18 mouse cellular contexts compared by ENCODE assay signal in genomic region chr17:37308483-37308882, GRCm38 (mm10). TPM values are rescaled to one million over a fixed set of nuclear protein-coding genes. Genes with fewer than 3 reads are reported as not detected.
DNase-seq lines count a peak whose midpoint lies in the region; ATAC-seq and TF ChIP-seq lines count a peak whose summit lies in the region.
"Had no signal": no experiment of that assay in that cellular context is flagged by ENCODE, and none has a peak within 500 bp of the region (broad histone marks: within the 10 kb centered on the region; RNA-seq: fewer than 3 reads in every experiment).

No protein-coding gene starts in this region.

- H3K79me2 ChIP-seq in liver, adult 2 months (ENCODE audit: control insufficient read depth, insufficient read depth, low read length) = no peaks in the 10 kb centered on the region

- no peak overlapping the region for H3K4me3 ChIP-seq in hindbrain, embryonic 14.5 days (replicated peaks; ENCODE audit: low read length)
- H3K4me3 ChIP-seq in hindbrain, embryonic 16.5 days (ENCODE audit: low read length) = no peak overlapping the region
- H3K4me3 ChIP-seq in liver, adult 2 months (ENCODE audit: insufficient read depth, low read depth, low read length) = no peak overlapping the region
- H3K4me3 ChIP-seq in liver, embryonic 11.5 days (ENCODE audit: low read depth, low read length) = no peak overlapping the region
- H3K4me3 ChIP-seq in heart, embryonic 10.5 days = no peak overlapping the region
- H3K4me3 ChIP-seq: embryonic facial prominence, embryonic 12.5 days; forebrain, embryonic 10.5 days; gastrocnemius, adult 2 months; midbrain, embryonic 13.5 days; stomach, embryonic 15.5 days had no signal

- no peaks in the 10 kb centered on the region for H3K4me1 ChIP-seq in hindbrain, embryonic 14.5 days (replicated peaks; ENCODE audit: control insufficient read depth, insufficient read depth, low read length)
- no peaks in the 10 kb centered on the region for H3K4me1 ChIP-seq in hindbrain, embryonic 16.5 days (ENCODE audit: control insufficient read depth, insufficient read depth, low read depth, low read length)
- no peaks in the 10 kb centered on the region for H3K4me1 ChIP-seq in liver, adult 2 months (ENCODE audit: control insufficient read depth, insufficient read depth, low read length)
- H3K4me1 ChIP-seq in liver, embryonic 11.5 days (replicated peaks; ENCODE audit: control insufficient read depth, insufficient read depth, low read length) = no peaks in the 10 kb centered on the region
- no peaks in the 10 kb centered on the region for H3K4me1 ChIP-seq in heart, embryonic 10.5 days
- H3K4me1 ChIP-seq: embryonic facial prominence, embryonic 12.5 days; forebrain, embryonic 10.5 days; midbrain, embryonic 13.5 days; stomach, embryonic 15.5 days had no signal

- no peak overlapping the region for H3K9ac ChIP-seq in hindbrain, embryonic 14.5 days
- no peak overlapping the region for H3K9ac ChIP-seq in hindbrain, embryonic 16.5 days (ENCODE audit: low read depth, low read length)
- H3K9ac ChIP-seq in liver, adult 2 months (ENCODE audit: low read depth, low read length) = no peak overlapping the region
- H3K9ac ChIP-seq in liver, embryonic 11.5 days (ENCODE audit: low read depth, low read length) = no peak overlapping the region
- H3K9ac ChIP-seq: embryonic facial prominence, embryonic 12.5 days; midbrain, embryonic 13.5 days; stomach, embryonic 15.5 days had no signal

- WGBS in hindbrain, embryonic 14.5 days = 44% methylated on average over 4 of the region's 4 CpGs
- WGBS in hindbrain, embryonic 16.5 days = 50% methylated on average over 4 of the region's 4 CpGs
- 34% methylated on average over 4 of the region's 4 CpGs for WGBS in liver, adult 2 months
- 38% methylated on average over 4 of the region's 4 CpGs for WGBS in liver, embryonic 11.5 days
- WGBS in heart, embryonic 10.5 days = 34% methylated on average over 4 of the region's 4 CpGs

- no peak for TF ChIP-seq CTCF in liver, adult 2 months (IDR thresholded peaks at IDR 0.05; ENCODE audit: low read depth, low read length)

- H3K36me3 ChIP-seq in hindbrain, embryonic 14.5 days (replicated peaks; ENCODE audit: control insufficient read depth, insufficient read depth) = no peaks in the 10 kb centered on the region
- no peaks in the 10 kb centered on the region for H3K36me3 ChIP-seq in hindbrain, embryonic 16.5 days (ENCODE audit: control insufficient read depth, insufficient read depth, low read length)
- no peaks in the 10 kb centered on the region for H3K36me3 ChIP-seq in liver, adult 2 months (ENCODE audit: control insufficient read depth, insufficient read depth, low read length)
- H3K36me3 ChIP-seq in liver, embryonic 11.5 days (ENCODE audit: control insufficient read depth, insufficient read depth, low read length) = no peaks in the 10 kb centered on the region
- no peaks in the 10 kb centered on the region for H3K36me3 ChIP-seq in heart, embryonic 10.5 days
- H3K36me3 ChIP-seq: embryonic facial prominence, embryonic 12.5 days; forebrain, embryonic 10.5 days; midbrain, embryonic 13.5 days; stomach, embryonic 15.5 days had no signal

- no peaks in the 10 kb centered on the region for H3K9me3 ChIP-seq in hindbrain, embryonic 14.5 days (ENCODE audit: control insufficient read depth, low read length)
- H3K9me3 ChIP-seq in hindbrain, embryonic 16.5 days (ENCODE audit: control insufficient read depth, low read length) = no peaks in the 10 kb centered on the region
- H3K9me3 ChIP-seq in liver, embryonic 11.5 days (ENCODE audit: control insufficient read depth, low read length) = no peaks in the 10 kb centered on the region
- H3K9me3 ChIP-seq in heart, embryonic 10.5 days = no peaks in the 10 kb centered on the region
- H3K9me3 ChIP-seq: embryonic facial prominence, embryonic 12.5 days; forebrain, embryonic 10.5 days; midbrain, embryonic 13.5 days; stomach, embryonic 15.5 days had no signal

- H3K4me2 ChIP-seq in hindbrain, embryonic 14.5 days (replicated peaks) = no peak overlapping the region
- no peak overlapping the region for H3K4me2 ChIP-seq in hindbrain, embryonic 16.5 days (ENCODE audit: low read length)
- no peak overlapping the region for H3K4me2 ChIP-seq in liver, embryonic 11.5 days
- H3K4me2 ChIP-seq: embryonic facial prominence, embryonic 12.5 days; midbrain, embryonic 13.5 days; stomach, embryonic 15.5 days had no signal

- DNase-seq in hindbrain, embryonic 14.5 days (ENCODE audit: low spot score) = peak; percentile 28
- peak; percentile 4 for DNase-seq in liver, adult 2 months (ENCODE audit: extremely low read depth, low read depth, low spot score)
- no peak for DNase-seq in liver, embryonic 11.5 days (ENCODE audit: low spot score)
- DNase-seq in NIH3T3 (ENCODE audit: low read depth) = peak; percentile 25
- DNase-seq in embryo, embryonic 10.5 days (ENCODE audit: low spot score) = peak; percentile 19
- DNase-seq in heart, embryonic 10.5 days (ENCODE audit: low spot score) = no peak
- DNase-seq: cerebellum, adult 8-10 months; gastrocnemius, adult 2 months had no signal

- H3K27ac ChIP-seq in hindbrain, embryonic 14.5 days = no peak overlapping the region
- H3K27ac ChIP-seq in hindbrain, embryonic 16.5 days (ENCODE audit: low read depth, low read length) = no peak overlapping the region
- H3K27ac ChIP-seq in liver, adult 2 months (replicated peaks; ENCODE audit: insufficient read depth, low read depth, low read length) = no peak overlapping the region
- H3K27ac ChIP-seq in liver, embryonic 11.5 days (ENCODE audit: low read depth, low read length) = no peak overlapping the region
- no peak overlapping the region for H3K27ac ChIP-seq in heart, embryonic 10.5 days
- H3K27ac ChIP-seq: embryonic facial prominence, embryonic 12.5 days; forebrain, embryonic 10.5 days; gastrocnemius, adult 2 months; midbrain, embryonic 13.5 days; stomach, embryonic 15.5 days had no signal

- no peaks in the 10 kb centered on the region for H3K27me3 ChIP-seq in hindbrain, embryonic 14.5 days (ENCODE audit: control insufficient read depth, insufficient read depth, low read length)
- no peaks in the 10 kb centered on the region for H3K27me3 ChIP-seq in hindbrain, embryonic 16.5 days (replicated peaks; ENCODE audit: control insufficient read depth, insufficient read depth, low read length)
- H3K27me3 ChIP-seq in liver, adult 2 months (ENCODE audit: control insufficient read depth, insufficient read depth, low read length) = no peaks in the 10 kb centered on the region
- H3K27me3 ChIP-seq in liver, embryonic 11.5 days (replicated peaks; ENCODE audit: control insufficient read depth, insufficient read depth, low read length) = no peaks in the 10 kb centered on the region
- H3K27me3 ChIP-seq in heart, embryonic 10.5 days (ENCODE audit: insufficient read depth, poor library complexity, severe bottlenecking) = no peaks in the 10 kb centered on the region
- H3K27me3 ChIP-seq: embryonic facial prominence, embryonic 12.5 days; midbrain, embryonic 13.5 days; stomach, embryonic 15.5 days had no signal

- ATAC-seq in hindbrain, embryonic 14.5 days (ENCODE audit: low FRiP score) = no peak
- ATAC-seq in hindbrain, embryonic 16.5 days = no peak
- ATAC-seq in liver, embryonic 11.5 days (replicated peaks; ENCODE audit: low FRiP score) = no peak
- ATAC-seq: midbrain, embryonic 13.5 days had no signal

- TF ChIP-seq POLR2A in liver, adult 2 months (IDR thresholded peaks at IDR 0.05; ENCODE audit: extremely low read depth, insufficient read depth, low read length) = no peak

RNA-seq across cellular contexts. Expression of gene Olfr101, which starts 4.4 kb away (rescaled TPM):
- polyA plus RNA-seq in hindbrain, embryonic 14.5 days (2014; fragmentation: Nextera tagmentation; extraction: Ambion mirVana) = not detected in 2 replicates
- not detected in 2 replicates for polyA plus RNA-seq in hindbrain, embryonic 16.5 days (2015; fragmentation: Nextera tagmentation; extraction: Ambion mirVana)
- not detected in 2 replicates for total RNA-seq in liver, adult 2 months (2014; rRNA removed)
- polyA plus RNA-seq in liver, adult 2 months (2012; rRNA removed) = not detected in 2 replicates
- not detected in 2 replicates for polyA plus RNA-seq in liver, embryonic 11.5 days (2014; fragmentation: Nextera tagmentation; extraction: Ambion mirVana)
- not detected in 2 replicates for polyA plus RNA-seq in heart, embryonic 10.5 days (2016; fragmentation: Nextera tagmentation; extraction: Ambion mirVana)
- total RNA-seq: gastrocnemius, adult 2 months; heart, adult 8-10 months; heart, postnatal 25 days; layer of hippocampus, postnatal 14 days had no signal
- polyA plus RNA-seq: embryonic facial prominence, embryonic 12.5 days; forebrain, embryonic 10.5 days; limb, embryonic 11.5 days; liver, embryonic 16.5 days; midbrain, embryonic 13.5 days; stomach, embryonic 15.5 days had no signal

RNA-seq across cellular contexts. Expression of gene Olfr102, which starts 8.4 kb away (rescaled TPM):
- polyA plus RNA-seq in hindbrain, embryonic 14.5 days (2014; fragmentation: Nextera tagmentation; extraction: Ambion mirVana) = not detected in 2 replicates
- polyA plus RNA-seq in hindbrain, embryonic 16.5 days (2015; fragmentation: Nextera tagmentation; extraction: Ambion mirVana) = not detected in 2 replicates
- total RNA-seq in liver, adult 2 months (2014; rRNA removed) = not detected in 2 replicates
- not detected in 2 replicates for polyA plus RNA-seq in liver, adult 2 months (2012; rRNA removed)
- polyA plus RNA-seq in liver, embryonic 11.5 days (2014; fragmentation: Nextera tagmentation; extraction: Ambion mirVana) = not detected in 2 replicates
- polyA plus RNA-seq in heart, embryonic 10.5 days (2016; fragmentation: Nextera tagmentation; extraction: Ambion mirVana) = not detected in 2 replicates
- total RNA-seq: gastrocnemius, adult 2 months; heart, adult 8-10 months; heart, postnatal 25 days; layer of hippocampus, postnatal 14 days had no signal
- polyA plus RNA-seq: embryonic facial prominence, embryonic 12.5 days; forebrain, embryonic 10.5 days; limb, embryonic 11.5 days; liver, embryonic 16.5 days; midbrain, embryonic 13.5 days; stomach, embryonic 15.5 days had no signal

RNA-seq across cellular contexts. Expression of gene Olfr99, which starts 25.2 kb away (rescaled TPM):
- polyA plus RNA-seq in hindbrain, embryonic 14.5 days (2014; fragmentation: Nextera tagmentation; extraction: Ambion mirVana) = not detected in 2 replicates
- polyA plus RNA-seq in hindbrain, embryonic 16.5 days (2015; fragmentation: Nextera tagmentation; extraction: Ambion mirVana) = not detected in 2 replicates
- not detected in 2 replicates for total RNA-seq in liver, adult 2 months (2014; rRNA removed)
- not detected in 2 replicates for polyA plus RNA-seq in liver, adult 2 months (2012; rRNA removed)
- polyA plus RNA-seq in liver, embryonic 11.5 days (2014; fragmentation: Nextera tagmentation; extraction: Ambion mirVana) = not detected in 2 replicates
- 0.09 TPM in 1 of 2 replicates, not detected in the other for polyA plus RNA-seq in heart, embryonic 10.5 days (2016; fragmentation: Nextera tagmentation; extraction: Ambion mirVana)
- total RNA-seq: gastrocnemius, adult 2 months; heart, adult 8-10 months; heart, postnatal 25 days; layer of hippocampus, postnatal 14 days had no signal
- polyA plus RNA-seq: embryonic facial prominence, embryonic 12.5 days; forebrain, embryonic 10.5 days; limb, embryonic 11.5 days; liver, embryonic 16.5 days; midbrain, embryonic 13.5 days; stomach, embryonic 15.5 days had no signal

RNA-seq across cellular contexts. Expression of gene Olfr103, which starts 31.0 kb away (rescaled TPM):
- polyA plus RNA-seq in hindbrain, embryonic 14.5 days (2014; fragmentation: Nextera tagmentation; extraction: Ambion mirVana) = not detected in 2 replicates
- not detected in 2 replicates for polyA plus RNA-seq in hindbrain, embryonic 16.5 days (2015; fragmentation: Nextera tagmentation; extraction: Ambion mirVana)
- total RNA-seq in liver, adult 2 months (2014; rRNA removed) = not detected in 2 replicates
- not detected in 2 replicates for polyA plus RNA-seq in liver, adult 2 months (2012; rRNA removed)
- not detected in 2 replicates for polyA plus RNA-seq in liver, embryonic 11.5 days (2014; fragmentation: Nextera tagmentation; extraction: Ambion mirVana)
- polyA plus RNA-seq in heart, embryonic 10.5 days (2016; fragmentation: Nextera tagmentation; extraction: Ambion mirVana) = not detected in 2 replicates
- total RNA-seq: gastrocnemius, adult 2 months; heart, adult 8-10 months; heart, postnatal 25 days; layer of hippocampus, postnatal 14 days had no signal
- polyA plus RNA-seq: embryonic facial prominence, embryonic 12.5 days; forebrain, embryonic 10.5 days; limb, embryonic 11.5 days; liver, embryonic 16.5 days; midbrain, embryonic 13.5 days; stomach, embryonic 15.5 days had no signal

RNA-seq across cellular contexts. Expression of gene H2-M3, which starts 38.5 kb away (rescaled TPM):
- 0.90 and 1.8 TPM in 2 replicates for polyA plus RNA-seq in hindbrain, embryonic 14.5 days (2014; fragmentation: Nextera tagmentation; extraction: Ambion mirVana)
- 1.5 and 1.6 TPM in 2 replicates for polyA plus RNA-seq in hindbrain, embryonic 16.5 days (2015; fragmentation: Nextera tagmentation; extraction: Ambion mirVana)
- 4.4 and 4.5 TPM in 2 replicates for total RNA-seq in liver, adult 2 months (2014; rRNA removed)
- 1.7 and 3.3 TPM in 2 replicates for polyA plus RNA-seq in liver, adult 2 months (2012; rRNA removed)
- 1.4 and 1.9 TPM in 2 replicates for polyA plus RNA-seq in liver, embryonic 11.5 days (2014; fragmentation: Nextera tagmentation; extraction: Ambion mirVana)
- 1.00 and 1.7 TPM in 2 replicates for polyA plus RNA-seq in heart, embryonic 10.5 days (2016; fragmentation: Nextera tagmentation; extraction: Ambion mirVana)

Comparison
In these comparisons a context has a peak if more than half of its experiments do, and no peak if none do; other contexts are left out.
1. DNase-seq: peak in hindbrain, embryonic 14.5 days (single experiment), liver, adult 2 months (single experiment), NIH3T3 (single experiment) and embryo, embryonic 10.5 days (single experiment); none in liver, embryonic 11.5 days (single experiment) and heart, embryonic 10.5 days (single experiment).